Mouse (Mus musculus) liver, adult 2 months (tissue): ENCODE measurements at regions not wholly inside any gene's neighbourhood (a gene's known extent, or its start where the extent isn't known, plus 50 kb on each side); places are given as distances from the start of the nearest gene placed in this dataset.

ENCODE experiments used
- DNase-seq: peaks from one replicate; pipeline ENCODE4 v3.0.0-alpha.2; 2011; ENCODE audit warnings: low read depth, low spot score; ENCODE audit errors: extremely low read depth
- H3K27ac ChIP-seq: fragments of 200-500 bp; replicated peaks from 2 replicates; pipeline ENCODE4 v1.5.1; 2012; ENCODE audit warnings: low read depth, mild to moderate bottlenecking, control low read depth, inconsistent platforms, low read length; ENCODE audit not compliant: insufficient read depth
- H3K27me3 ChIP-seq: fragments of 200-500 bp; 2 replicates; pipeline ENCODE4 v1.6.1; 2012; ENCODE audit warnings: mild to moderate bottlenecking, moderate library complexity, low read length, inconsistent platforms; ENCODE audit not compliant: control insufficient read depth, insufficient read depth
- H3K36me3 ChIP-seq: fragments of 200-500 bp; 2 replicates; pipeline ENCODE4 v1.6.1; 2012; ENCODE audit warnings: low read length, inconsistent platforms; ENCODE audit not compliant: control insufficient read depth, insufficient read depth
- H3K4me1 ChIP-seq: fragments of 200-500 bp; 2 replicates; pipeline ENCODE4 v1.6.1; 2011; ENCODE audit warnings: low read length; ENCODE audit not compliant: control insufficient read depth, insufficient read depth
- H3K4me3 ChIP-seq: fragments of 200-500 bp; 2 replicates; pipeline ENCODE4 v1.5.1; 2011; ENCODE audit warnings: low read depth, mild to moderate bottlenecking, control low read depth, low read length, moderate library complexity; ENCODE audit not compliant: insufficient read depth
- H3K79me2 ChIP-seq: fragments of 200-500 bp; 2 replicates; pipeline ENCODE4 v1.6.1; 2012; ENCODE audit warnings: inconsistent platforms, mild to moderate bottlenecking, low read length, moderate library complexity; ENCODE audit not compliant: control insufficient read depth, insufficient read depth
- H3K9ac ChIP-seq: fragments of 200-500 bp; 2 replicates; pipeline ENCODE4 v1.6.1; 2012; ENCODE audit warnings: low read depth, mild to moderate bottlenecking, control low read depth, inconsistent platforms, low read length
- CTCF ChIP-seq: fragments of 200-500 bp; IDR thresholded peaks from 2 replicates; pipeline ENCODE4 v1.5.1; 2011; ENCODE audit warnings: low read depth, low read length, control low read depth
- POLR2A ChIP-seq: fragments of 200-500 bp; IDR thresholded peaks from 2 replicates; pipeline ENCODE4 v1.6.1; 2011; ENCODE audit warnings: low read length, control low read depth; ENCODE audit not compliant: insufficient read depth; ENCODE audit errors: extremely low read depth
- WGBS: fragments of 180-500 bp; shearing (Covaris S2); methylation state at CpG from one replicate; pipeline ENCODE4 v1.1.7; 2018; 5-methylcytosine and 5-hydroxymethylcytosine counted together

GRCm38 (mm10) chr5:12856869-12857268 is 268.3 kb upstream of the Sema3a start:
- Histone ChIP-seq H3K36me3 (no peaks in the 10 kb centered on the region), H3K79me2 (no peaks in the 10 kb centered on the region), H3K27ac (no peak overlapping the region), H3K4me1 (no peaks in the 10 kb centered on the region), H3K4me3 (no peak overlapping the region), H3K9ac (no peak overlapping the region), H3K27me3 (no peaks in the 10 kb centered on the region)
- DNase-seq = no peak
- 78% methylated on average over 2 of the region's 2 CpGs for WGBS
- no peak for TF ChIP-seq POLR2A
- TF ChIP-seq CTCF = no peak

- no peaks in the 10 kb centered on the region for H3K36me3 ChIP-seq
- no peaks in the 10 kb centered on the region for H3K79me2 ChIP-seq
- DNase-seq = no peak
- no peaks in the 10 kb centered on the region for H3K27me3 ChIP-seq
- 54% methylated on average over 3 of the region's 3 CpGs for WGBS
- H3K4me3 ChIP-seq = no peak overlapping the region
- H3K4me1 ChIP-seq = no peaks in the 10 kb centered on the region
- no peak for TF ChIP-seq CTCF
- TF ChIP-seq POLR2A = no peak
- H3K9ac ChIP-seq = no peak overlapping the region
- H3K27ac ChIP-seq = no peak overlapping the region
Measured at GRCm38 (mm10) chr5:12868355-12869217, 256.6 kb upstream of the Sema3a start.

GRCm38 (mm10) chr5:12872888-12873287 is 252.3 kb upstream of the Sema3a start:
- DNase-seq = no peak
- Histone ChIP-seq H3K36me3 (no peaks in the 10 kb centered on the region), H3K27ac (no peak overlapping the region), H3K27me3 (no peaks in the 10 kb centered on the region), H3K79me2 (no peaks in the 10 kb centered on the region), H3K4me1 (no peaks in the 10 kb centered on the region), H3K4me3 (no peak overlapping the region), H3K9ac (no peak overlapping the region)
- TF ChIP-seq POLR2A (no peak), CTCF (no peak)
- 89% methylated on average over 3 of the region's 3 CpGs for WGBS

GRCm38 (mm10) chr5:12877595-12878296 is 247.5 kb upstream of the Sema3a start:
- Histone ChIP-seq H3K27ac (no peak overlapping the region), H3K79me2 (no peaks in the 10 kb centered on the region), H3K4me3 (no peak overlapping the region), H3K27me3 (no peaks in the 10 kb centered on the region), H3K9ac (no peak overlapping the region), H3K36me3 (no peaks in the 10 kb centered on the region), H3K4me1 (no peaks in the 10 kb centered on the region)
- 70% methylated on average over 6 of the region's 6 CpGs for WGBS
- TF ChIP-seq CTCF (no peak), POLR2A (no peak)
- no peak for DNase-seq

GRCm38 (mm10) chr5:12892333-12892732 is 232.9 kb upstream of the Sema3a start:
- no peaks in the 10 kb centered on the region for H3K36me3 ChIP-seq
- TF ChIP-seq CTCF (no peak), POLR2A (no peak)
- H3K4me3 ChIP-seq = no peak overlapping the region
- H3K27ac ChIP-seq = no peak overlapping the region
- H3K27me3 ChIP-seq = no peaks in the 10 kb centered on the region
- no peak for DNase-seq
- no peak overlapping the region for H3K9ac ChIP-seq
- H3K79me2 ChIP-seq = no peaks in the 10 kb centered on the region
- H3K4me1 ChIP-seq = no peaks in the 10 kb centered on the region

- H3K4me3 ChIP-seq = no peak overlapping the region
- no peak for DNase-seq
- no peaks in the 10 kb centered on the region for H3K4me1 ChIP-seq
- no peaks in the 10 kb centered on the region for H3K27me3 ChIP-seq
- 65% methylated on average over 2 of the region's 2 CpGs for WGBS
- no peak for TF ChIP-seq CTCF
- no peak for TF ChIP-seq POLR2A
- no peak overlapping the region for H3K9ac ChIP-seq
- no peaks in the 10 kb centered on the region for H3K36me3 ChIP-seq
- H3K79me2 ChIP-seq = no peaks in the 10 kb centered on the region
- no peak overlapping the region for H3K27ac ChIP-seq
Measured at GRCm38 (mm10) chr5:12894638-12895037, 230.6 kb upstream of the Sema3a start.
